8 mouse cellular contexts compared by ENCODE assay signal in the genomic region with DNA sequence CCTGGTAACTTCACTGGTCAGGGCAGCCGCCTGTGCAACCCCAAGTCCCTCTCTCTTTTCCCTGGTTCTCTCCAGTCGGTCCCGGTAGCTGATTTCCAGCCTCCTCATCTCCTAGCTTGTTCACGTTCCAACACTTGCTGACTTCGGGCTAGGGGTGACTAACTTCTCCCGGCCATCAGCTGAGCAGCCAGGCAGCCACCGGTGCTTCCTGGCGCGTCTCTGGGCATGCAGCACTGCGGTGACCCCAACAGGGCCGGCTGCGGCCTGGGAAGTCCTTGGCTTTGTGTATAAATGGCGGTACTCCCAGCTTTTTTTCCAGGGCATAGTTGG. TPM values are rescaled to one million over a fixed set of nuclear protein-coding genes. Genes with fewer than 3 reads are reported as not detected.
DNase-seq lines count a peak whose midpoint lies in the region; ATAC-seq and TF ChIP-seq lines count a peak whose summit lies in the region.

A gene (minus strand): TSS at position 248 of the 330 bp plus-strand sequence.

- peaks cover 21% of the 10 kb centered on the region for H3K9me3 ChIP-seq in G1E (replicated peaks)
- H3K9me3 ChIP-seq in forebrain, embryonic 14.5 days (replicated peaks; ENCODE audit: control insufficient read depth, low read length) = no peaks in the 10 kb centered on the region
- no peaks in the 10 kb centered on the region for H3K9me3 ChIP-seq in hindbrain, embryonic 14.5 days (ENCODE audit: control insufficient read depth, low read length)

- peak; percentile 20 to 22 for DNase-seq in cerebellum, adult 2 months
- no peak for DNase-seq in G1E (ENCODE audit: low spot score)
- no peak for DNase-seq in forebrain, embryonic 14.5 days (ENCODE audit: low spot score)
- DNase-seq in hindbrain, embryonic 14.5 days (ENCODE audit: low spot score) = no peak
- DNase-seq in right cerebral cortex, postnatal 36 days (ENCODE audit: low spot score in 2 of 2) = no peak
- DNase-seq in right cerebral cortex, adult 2 months (ENCODE audit: low spot score in 2 of 2) = no peak

- TF ChIP-seq POLR2A in cerebellum, adult 2 months (IDR thresholded peaks at IDR 0.05; ENCODE audit: borderline replicate concordance, insufficient read depth, low read length) = no peak

- H3K9ac ChIP-seq in forebrain, embryonic 14.5 days (ENCODE audit: low read length) = peak within 1 kb of the TSS; percentile 73
- peak within 1 kb of the TSS; percentile 75 for H3K9ac ChIP-seq in hindbrain, embryonic 14.5 days

- 4% methylated on average over 13 of the region's 13 CpGs for WGBS in cerebellum, adult 2 months
- WGBS in forebrain, embryonic 14.5 days = 8% methylated on average over 13 of the region's 13 CpGs
- WGBS in hindbrain, embryonic 14.5 days = 2% methylated on average over 13 of the region's 13 CpGs

- H3K27me3 ChIP-seq in cerebellum, adult 2 months (ENCODE audit: control insufficient read depth, insufficient read depth, low read length) = no peaks in the 10 kb centered on the region
- no peaks in the 10 kb centered on the region for H3K27me3 ChIP-seq in G1E (ENCODE audit: insufficient read depth, low read length)
- no peaks in the 10 kb centered on the region for H3K27me3 ChIP-seq in forebrain, embryonic 14.5 days (replicated peaks; ENCODE audit: control insufficient read depth, insufficient read depth, low read length)
- H3K27me3 ChIP-seq in hindbrain, embryonic 14.5 days (ENCODE audit: control insufficient read depth, insufficient read depth, low read length) = peaks cover 7% of the 10 kb centered on the region

- no peak for TF ChIP-seq CTCF in cerebellum, adult 2 months (IDR thresholded peaks at IDR 0.05; ENCODE audit: borderline replicate concordance, insufficient read depth, low read depth, low read length)
- TF ChIP-seq CTCF in G1E (IDR thresholded peaks at IDR 0.05; ENCODE audit: low read depth, low read length) = no peak

- no peaks in the 10 kb centered on the region; the same call in 1 of the 2 replicates for H3K4me1 ChIP-seq in cerebellum, adult 2 months (ENCODE audit: control insufficient read depth, insufficient read depth, low read length)
- H3K4me1 ChIP-seq in G1E (ENCODE audit: insufficient read depth, low read depth, low read length) = peaks cover 33% of the 10 kb centered on the region
- H3K4me1 ChIP-seq in forebrain, embryonic 14.5 days (ENCODE audit: control insufficient read depth, insufficient read depth, low read length) = peaks cover 9% of the 10 kb centered on the region
- H3K4me1 ChIP-seq in hindbrain, embryonic 14.5 days (replicated peaks; ENCODE audit: control insufficient read depth, insufficient read depth, low read length) = no peaks in the 10 kb centered on the region

- H3K4me3 ChIP-seq in cerebellum, adult 2 months (replicated peaks; ENCODE audit: insufficient read depth, low read depth, low read length) = peak within 1 kb of the TSS; percentile 69
- peak within 1 kb of the TSS; percentile 72 for H3K4me3 ChIP-seq in G1E (ENCODE audit: low read depth, low read length)
- peak within 1 kb of the TSS; percentile 48 for H3K4me3 ChIP-seq in forebrain, embryonic 14.5 days (ENCODE audit: low read depth, low read length)
- H3K4me3 ChIP-seq in hindbrain, embryonic 14.5 days (replicated peaks; ENCODE audit: low read length) = peak within 1 kb of the TSS; percentile 60

- no peak for ATAC-seq in cerebellum, adult (ENCODE audit: insufficient number of reproducible peaks, low FRiP score, low TSS enrichment)
- no peak for ATAC-seq in G1E (ENCODE audit: extremely low read depth, insufficient number of reproducible peaks, low FRiP score, poor library complexity, severe bottlenecking)
- no peak; the same call in 1 of the 2 replicates for ATAC-seq in forebrain, embryonic 14.5 days
- 0 out of 2 replicates have a peak, but pooled peaks have one; percentile 5 for ATAC-seq in hindbrain, embryonic 14.5 days (ENCODE audit: low FRiP score)
- peak; percentile 34 for ATAC-seq in megakaryocyte, adult 5-6 weeks (ENCODE audit: poor library complexity, severe bottlenecking)

- peak within 1 kb of the TSS; percentile 97 for H3K4me2 ChIP-seq in forebrain, embryonic 14.5 days (ENCODE audit: low read length)
- H3K4me2 ChIP-seq in hindbrain, embryonic 14.5 days (replicated peaks) = peak within 1 kb of the TSS; percentile 98

- H3K36me3 ChIP-seq in G1E (replicated peaks) = no peaks in the 10 kb centered on the region
- H3K36me3 ChIP-seq in forebrain, embryonic 14.5 days (ENCODE audit: control insufficient read depth, insufficient read depth, low read length) = no peaks in the 10 kb centered on the region
- no peaks in the 10 kb centered on the region for H3K36me3 ChIP-seq in hindbrain, embryonic 14.5 days (replicated peaks; ENCODE audit: control insufficient read depth, insufficient read depth)

- no peak within 1 kb of the TSS for H3K27ac ChIP-seq in cerebellum, adult 2 months (ENCODE audit: insufficient read depth, low read length)
- H3K27ac ChIP-seq in forebrain, embryonic 14.5 days (ENCODE audit: low read depth, low read length) = peak within 1 kb of the TSS; percentile 40
- H3K27ac ChIP-seq in hindbrain, embryonic 14.5 days = peak within 1 kb of the TSS; percentile 66

RNA-seq across cellular contexts. Expression of the gene that starts here (rescaled TPM):
- polyA plus RNA-seq in cerebellum, adult 2 months (2012; rRNA removed) = 1.0 and 1.2 TPM in 2 replicates
- total RNA-seq in G1E (2014; fragmentation: Nextera tagmentation) = 4.0 and 4.3 TPM in 2 replicates
- 1.7 and 2.0 TPM in 2 replicates for total RNA-seq in G1E (2017)
- 0.67 and 0.88 TPM in 2 replicates for polyA plus RNA-seq in G1E (2012)
- polyA plus RNA-seq in forebrain, embryonic 14.5 days (2014; fragmentation: Nextera tagmentation; extraction: Ambion mirVana) = 1.5 and 1.6 TPM in 2 replicates
- 4.6 TPM in 2 replicates for polyA plus RNA-seq in hindbrain, embryonic 14.5 days (2014; fragmentation: Nextera tagmentation; extraction: Ambion mirVana)
- total RNA-seq in megakaryocyte, adult 5-6 weeks (2015) = 0.02 and 0.14 TPM in 2 replicates
- 0.04 and 0.12 TPM in 2 replicates for total RNA-seq in megakaryocyte, adult 5-6 weeks (2017)

Comparison
In these comparisons a context has a peak if more than half of its experiments do, and no peak if none do; other contexts are left out.
1. Peak in ATAC-seq in megakaryocyte, adult 5-6 weeks; RNA of the gene not detected or under 1 TPM.
2. DNase-seq: peak in cerebellum, adult 2 months (2 of 2); none in G1E (single experiment), forebrain, embryonic 14.5 days (single experiment), hindbrain, embryonic 14.5 days (single experiment), right cerebral cortex, postnatal 36 days (0 of 2) and right cerebral cortex, adult 2 months (0 of 2).
3. Peak in every context shown above with its lines, with median percentiles within 50 percentile points of each other: H3K4me3 ChIP-seq.